Comparison of ENCODE assay signal across 1 mouse cellular context in the genomic region with DNA sequence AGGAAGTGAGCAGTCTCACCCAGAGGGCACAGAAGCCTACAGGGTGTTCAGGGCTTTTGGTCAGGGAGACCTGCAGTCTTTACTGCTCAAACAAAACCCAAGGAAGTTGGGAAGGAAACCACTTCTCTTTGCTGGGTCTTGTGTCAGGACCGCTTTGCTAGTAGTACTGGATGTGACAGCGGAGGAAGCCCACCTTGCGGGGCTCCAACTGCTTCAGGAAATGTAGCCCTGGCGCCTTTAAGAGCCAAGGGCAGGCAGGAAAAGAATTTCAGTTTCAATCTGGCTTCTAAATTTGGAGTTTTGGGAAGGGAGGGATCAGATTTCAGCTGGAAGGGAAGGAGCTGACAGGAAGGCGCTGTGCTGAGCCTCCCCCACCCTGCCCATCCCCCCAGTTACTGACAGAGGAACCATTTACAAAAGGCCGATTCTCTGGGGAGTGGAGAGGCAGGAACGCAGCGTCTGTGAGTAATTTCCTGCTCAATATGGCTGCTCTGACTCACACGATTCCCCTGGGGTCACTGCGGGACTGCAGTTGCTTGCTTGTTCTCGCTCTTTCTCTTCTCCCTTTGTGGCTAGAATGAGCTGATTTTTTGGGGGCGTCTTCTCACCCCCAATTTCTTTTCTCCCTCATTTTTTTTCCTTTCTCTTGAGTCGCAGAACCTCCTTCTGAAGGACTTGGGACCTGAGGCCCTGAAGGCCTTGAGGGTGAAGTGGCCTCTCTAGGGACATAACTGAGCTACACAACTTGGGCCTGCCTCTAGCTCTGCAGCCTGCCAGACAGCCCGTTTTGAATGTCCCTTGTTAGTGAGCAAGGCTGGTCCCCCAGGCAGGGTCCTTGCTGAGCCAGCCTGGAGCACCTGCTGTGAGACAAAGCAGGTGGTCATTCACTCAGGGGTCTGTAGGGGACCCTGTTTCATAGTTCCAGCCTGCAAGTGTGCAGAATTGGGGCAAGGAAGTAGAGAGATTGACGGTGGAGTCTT.
TF ChIP-seq lines count a peak whose summit lies in the region.

No protein-coding gene starts in this region.

TF ChIP-seq in myocyte, 11 proteins besides CTCF, POLR2A, EP300 and RAD21:
- TF ChIP-seq TCF12 (IDR thresholded peaks at IDR 0.05; ENCODE audit: insufficient read depth, poor library complexity, severe bottlenecking) (no peak), E2F4 (IDR thresholded peaks at IDR 0.05; ENCODE audit: insufficient read depth) (no peak), MAX (IDR thresholded peaks at IDR 0.05; ENCODE audit: low read depth) (no peak), MYOD1 (IDR thresholded peaks at IDR 0.05; ENCODE audit: control insufficient read depth in 1 of 3, insufficient read length in 2 of 3, low read depth in 2 of 3) (peak in 2 of 3 experiments; percentile 26 to 54), MYOG (IDR thresholded peaks at IDR 0.05; ENCODE audit: control insufficient read depth in 1 of 3, insufficient read depth in 1 of 3, insufficient read length in 2 of 3, low read depth in 2 of 3) (peak in 1 of 3 experiments; percentile 15), CEBPB (IDR thresholded peaks at IDR 0.05; ENCODE audit: insufficient read depth, poor library complexity, severe bottlenecking) (no peak), REST (IDR thresholded peaks at IDR 0.05; ENCODE audit: insufficient read depth, insufficient read length) (no peak), POLR2AphosphoS2 (IDR thresholded peaks at IDR 0.05; ENCODE audit: insufficient read length, low read depth) (peak; percentile 64), USF1 (IDR thresholded peaks at IDR 0.05; ENCODE audit: low read depth) (no peak), SRF (IDR thresholded peaks at IDR 0.05; ENCODE audit: control insufficient read depth, insufficient read length, low read depth) (peak; percentile 86), TCF3 (IDR thresholded peaks at IDR 0.05; ENCODE audit: insufficient read length, low read depth) (no peak)
